Mouse (Mus musculus) myocyte (in vitro differentiated cells): ENCODE measurements around the gene Mdm2.

Experiments
- MYOD1 ChIP-seq, 3 experiments: IDR thresholded peaks; one replicate each; pipeline ENCODE4 v1.6.1; 2011; ENCODE audit warnings: control low read depth in 2 of 3, low read depth in 2 of 3, mild to moderate bottlenecking in 2 of 3, moderate library complexity in 1 of 3; ENCODE audit not compliant: insufficient read length in 2 of 3, control insufficient read depth in 1 of 3
- POLR2A ChIP-seq: IDR thresholded peaks from one replicate; pipeline ENCODE4 v1.6.1; 2011; ENCODE audit warnings: low read depth, mild to moderate bottlenecking, control low read depth, moderate library complexity; ENCODE audit not compliant: insufficient read length
- REST ChIP-seq: IDR thresholded peaks from one replicate; pipeline ENCODE4 v1.6.1; 2011; ENCODE audit warnings: mild to moderate bottlenecking, control low read depth, moderate library complexity; ENCODE audit not compliant: insufficient read depth, insufficient read length

DNA sequence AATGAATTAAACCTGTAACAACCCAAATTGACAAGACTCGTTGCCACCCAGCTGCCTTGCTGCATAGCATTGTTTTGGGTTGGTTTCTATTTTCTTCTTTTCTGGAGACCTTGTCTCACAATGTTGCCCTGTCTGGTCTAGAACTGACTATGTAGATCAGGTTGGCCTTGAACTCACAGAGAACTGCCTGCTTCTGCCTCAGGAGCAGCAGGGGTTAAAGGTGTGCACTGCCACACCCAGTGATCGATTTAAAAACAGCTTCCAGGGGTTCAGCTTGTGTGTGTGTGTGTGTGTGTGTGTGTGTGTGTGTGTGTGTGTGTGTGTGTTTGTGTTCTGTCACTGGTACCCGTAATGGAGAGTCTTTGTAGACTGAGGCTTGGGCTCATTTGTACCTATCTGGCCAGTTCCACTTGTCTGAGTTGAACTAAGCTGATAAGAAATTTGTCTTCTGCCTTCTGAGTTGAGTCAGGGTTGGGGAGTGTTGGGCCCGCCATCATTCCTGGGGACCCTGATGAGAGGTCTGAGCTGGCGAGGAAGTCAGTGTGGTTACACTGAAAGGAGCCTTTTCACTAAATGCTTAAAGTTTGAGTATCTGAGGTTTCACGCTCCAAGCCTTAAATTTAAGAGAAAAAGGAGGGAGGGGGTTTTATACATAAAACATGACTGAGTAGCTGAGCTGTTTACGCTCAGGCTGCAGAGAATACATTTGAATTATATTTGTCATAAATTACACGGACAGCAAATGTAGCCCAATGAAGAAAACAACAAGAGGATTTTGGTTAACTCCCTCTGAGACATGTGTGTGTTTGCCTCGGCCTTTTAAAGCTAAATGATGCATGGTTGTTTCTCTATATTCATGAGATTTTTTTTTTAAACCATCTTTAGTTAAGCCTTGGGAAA is 44.9 kb downstream of the Mdm2 start:
- no peak for TF ChIP-seq POLR2A
- TF ChIP-seq REST: no peak
- no peak for TF ChIP-seq MYOD1 (IDR thresholded peaks at IDR 0.05; ENCODE audit: control insufficient read depth in 1 of 3, insufficient read length in 2 of 3, low read depth in 2 of 3)
